Mouse (Mus musculus) megakaryocyte, embryonic 14.5 days (primary cell): ENCODE measurements at regions not wholly inside any gene's neighbourhood (a gene's known extent, or its start where the extent isn't known, plus 50 kb on each side); places are given as distances from the start of the nearest gene placed in this dataset.
A peak's percentile ranks its signal among the peaks of the same experiment; 100 is the strongest.

Experiments used
- H3K27me3 ChIP-seq: replicated peaks from 2 replicates; pipeline ENCODE3; 2012; ENCODE audit warnings: inconsistent platforms
- H3K36me3 ChIP-seq: replicated peaks from 2 replicates; pipeline ENCODE3; 2012; ENCODE audit warnings: low read length, inconsistent platforms, mixed read lengths
- H3K4me1 ChIP-seq: 2 replicates; pipeline ENCODE4 v1.6.1; 2012; ENCODE audit warnings: inconsistent platforms
- H3K4me3 ChIP-seq: replicated peaks from 2 replicates; pipeline ENCODE3; 2012; ENCODE audit warnings: moderate library complexity, mild to moderate bottlenecking, inconsistent platforms
- H3K9me3 ChIP-seq: 2 replicates; pipeline ENCODE4 v1.6.1; 2012; ENCODE audit warnings: inconsistent platforms
- FLI1 ChIP-seq: IDR thresholded peaks from 2 replicates; pipeline ENCODE4 v1.6.1; 2012; ENCODE audit warnings: low read length, inconsistent platforms, mixed read lengths
- GATA1 ChIP-seq: IDR thresholded peaks from 3 replicates; pipeline ENCODE4 v1.6.1; 2012; ENCODE audit warnings: mixed read lengths, low read length, inconsistent platforms, borderline replicate concordance

GRCm38 (mm10) chr1:184579475-184579874 is 152.9 kb downstream of the Hlx start:
- H3K27me3 ChIP-seq = peaks cover 8% of the 10 kb centered on the region
- TF ChIP-seq GATA1 (no peak), FLI1 (no peak)
- H3K4me3 ChIP-seq = no peak overlapping the region
- H3K36me3 ChIP-seq = no peaks in the 10 kb centered on the region
- H3K4me1 ChIP-seq = no peaks in the 10 kb centered on the region
- peaks cover 5% of the 10 kb centered on the region; the same call in 1 of the 2 replicates for H3K9me3 ChIP-seq

GRCm38 (mm10) chr1:184576527-184576926 is 155.9 kb downstream of the Hlx start:
- TF ChIP-seq GATA1 = no peak
- no peak for TF ChIP-seq FLI1
- H3K27me3 ChIP-seq = peaks cover 12% of the 10 kb centered on the region
- peaks cover 7% of the 10 kb centered on the region; the same call in 1 of the 2 replicates for H3K9me3 ChIP-seq

GRCm38 (mm10) chr1:184573325-184573724 is 159.1 kb downstream of the Hlx start:
- peaks cover 7% of the 10 kb centered on the region; the same call in 1 of the 2 replicates for H3K9me3 ChIP-seq
- peaks cover 12% of the 10 kb centered on the region for H3K27me3 ChIP-seq
- no peaks in the 10 kb centered on the region for H3K36me3 ChIP-seq
- peaks cover 17% of the 10 kb centered on the region for H3K4me1 ChIP-seq
- H3K4me3 ChIP-seq = peak overlapping the region; percentile 48
- TF ChIP-seq GATA1 = no peak
- TF ChIP-seq FLI1 = no peak

More at GRCm38 (mm10) chr1:184576527-184576926, 155.9 kb downstream of the Hlx start:
- Histone ChIP-seq H3K4me3 (no peak overlapping the region), H3K4me1 (peaks cover 17% of the 10 kb centered on the region), H3K36me3 (no peaks in the 10 kb centered on the region)

GRCm38 (mm10) chr1:184570681-184571080 is 161.7 kb downstream of the Hlx start:
- Histone ChIP-seq H3K36me3 (no peaks in the 10 kb centered on the region), H3K27me3 (peaks cover 9% of the 10 kb centered on the region), H3K4me1 (peaks cover 17% of the 10 kb centered on the region), H3K9me3 (peaks cover 3% of the 10 kb centered on the region; the same call in 1 of the 2 replicates), H3K4me3 (no peak overlapping the region)
- TF ChIP-seq GATA1 (no peak), FLI1 (no peak)

- Histone ChIP-seq H3K4me1 (no peaks in the 10 kb centered on the region), H3K27me3 (peaks cover 6% of the 10 kb centered on the region), H3K9me3 (no peaks in the 10 kb centered on the region; the same call in 1 of the 2 replicates), H3K36me3 (no peaks in the 10 kb centered on the region), H3K4me3 (no peak overlapping the region)
- TF ChIP-seq FLI1 (no peak), GATA1 (no peak)
Observed at GRCm38 (mm10) chr1:184562926-184563325, 169.5 kb downstream of the Hlx start.

- Histone ChIP-seq H3K27me3 (peaks cover 6% of the 10 kb centered on the region), H3K4me1 (0 out of 2 replicates have a peak, but pooled peaks cover 3% of the 10 kb centered on the region), H3K9me3 (peaks cover 5% of the 10 kb centered on the region), H3K4me3 (no peak overlapping the region), H3K36me3 (no peaks in the 10 kb centered on the region)
- TF ChIP-seq FLI1 (no peak), GATA1 (no peak)
Observed at GRCm38 (mm10) chr1:184562239-184562638, 170.2 kb downstream of the Hlx start.

GRCm38 (mm10) chr1:184559543-184559942 is 172.9 kb downstream of the Hlx start:
- H3K27me3 ChIP-seq = no peaks in the 10 kb centered on the region
- H3K36me3 ChIP-seq = no peaks in the 10 kb centered on the region
- 0 out of 2 replicates have a peak, but pooled peaks cover 3% of the 10 kb centered on the region for H3K4me1 ChIP-seq
- peaks cover 5% of the 10 kb centered on the region for H3K9me3 ChIP-seq
- H3K4me3 ChIP-seq = no peak overlapping the region
- TF ChIP-seq FLI1 (no peak), GATA1 (no peak)

- Histone ChIP-seq H3K4me1 (0 out of 2 replicates have a peak, but pooled peaks cover 3% of the 10 kb centered on the region), H3K36me3 (no peaks in the 10 kb centered on the region), H3K9me3 (peaks cover 5% of the 10 kb centered on the region), H3K4me3 (no peak overlapping the region), H3K27me3 (peaks cover 9% of the 10 kb centered on the region)
- TF ChIP-seq FLI1 (no peak), GATA1 (no peak)
Observed at GRCm38 (mm10) chr1:184553791-184554190, 178.6 kb downstream of the Hlx start.

GRCm38 (mm10) chr1:184550491-184550890 is 181.9 kb downstream of the Hlx start:
- no peaks in the 10 kb centered on the region for H3K4me1 ChIP-seq
- no peaks in the 10 kb centered on the region for H3K9me3 ChIP-seq
- H3K27me3 ChIP-seq = peaks cover 12% of the 10 kb centered on the region
- H3K4me3 ChIP-seq = no peak overlapping the region
- H3K36me3 ChIP-seq = no peaks in the 10 kb centered on the region
- TF ChIP-seq FLI1 (no peak), GATA1 (no peak)

GRCm38 (mm10) chr1:184547650-184548235 is 184.7 kb downstream of the Hlx start:
- H3K4me1 ChIP-seq = no peaks in the 10 kb centered on the region; the same call in 1 of the 2 replicates
- peaks cover 9% of the 10 kb centered on the region for H3K27me3 ChIP-seq
- H3K4me3 ChIP-seq = no peak overlapping the region
- no peak for TF ChIP-seq GATA1
- TF ChIP-seq FLI1 = no peak
- H3K9me3 ChIP-seq = no peaks in the 10 kb centered on the region
- no peaks in the 10 kb centered on the region for H3K36me3 ChIP-seq
